8 mouse cellular contexts compared by ENCODE assay signal in genomic region chr11:78696777-78697752, GRCm38 (mm10). TPM values are rescaled to one million over a fixed set of nuclear protein-coding genes. Genes with fewer than 3 reads are reported as not detected.
DNase-seq lines count a peak whose midpoint lies in the region; ATAC-seq lines count a peak whose summit lies in the region.

Nlk (minus strand) TSS chr11:78697373.

- H3K27me3 ChIP-seq in hindbrain, embryonic 15.5 days: no peaks in the 10 kb centered on the region

- H3K4me2 ChIP-seq in hindbrain, embryonic 15.5 days: peak within 1 kb of the TSS; percentile 73

- peak within 1 kb of the TSS; percentile 70 for H3K9ac ChIP-seq in hindbrain, embryonic 15.5 days

- H3K27ac ChIP-seq in hindbrain, embryonic 15.5 days (replicated peaks): peak within 1 kb of the TSS; percentile 89

- peak; percentile 96 for DNase-seq in T-cell, adult 2 months (ENCODE audit: low spot score)
- peak; percentile 100 for DNase-seq in cerebellum, postnatal 36 days
- DNase-seq in frontal cortex, postnatal 36 days (ENCODE audit: low spot score in 2 of 2): peak; percentile 98 to 99
- peak; percentile 98 for DNase-seq in left cerebral cortex, adult 11 months (ENCODE audit: low spot score)
- DNase-seq in lung, postnatal 4 days: peak; percentile 100
- DNase-seq in retina, postnatal 7 days (ENCODE audit: low read depth, low spot score): peak; percentile 99
- peak; percentile 95 for DNase-seq in urinary bladder, adult 2 months (ENCODE audit: low spot score)

- H3K36me3 ChIP-seq in hindbrain, embryonic 15.5 days: no peaks in the 10 kb centered on the region

- WGBS in hindbrain, embryonic 15.5 days: 0% methylated on average over 41 of the region's 65 CpGs

- peaks cover 39% of the 10 kb centered on the region for H3K4me1 ChIP-seq in hindbrain, embryonic 15.5 days (replicated peaks)

- peak; percentile 99 for ATAC-seq in hindbrain, embryonic 15.5 days (ENCODE audit: low FRiP score, low read depth)

- peak within 1 kb of the TSS; percentile 90 for H3K4me3 ChIP-seq in hindbrain, embryonic 15.5 days

- no peaks in the 10 kb centered on the region for H3K9me3 ChIP-seq in hindbrain, embryonic 15.5 days

RNA-seq across cellular contexts. Expression of gene Nlk, which starts in this region (rescaled TPM):
- polyA plus RNA-seq in hindbrain, embryonic 15.5 days (2015; fragmentation: Nextera tagmentation; extraction: Ambion mirVana): 22.4 and 24.0 TPM in 2 replicates
- polyA plus RNA-seq in urinary bladder, adult 2 months (2012; rRNA removed): 18.7 and 21.0 TPM in 2 replicates

Comparison
In these comparisons a context has a peak if more than half of its experiments do, and no peak if none do; other contexts are left out.
1. Peak in every context shown above with its lines: DNase-seq, ATAC-seq, H3K4me3 ChIP-seq and H3K27ac ChIP-seq.